Mouse (Mus musculus) right cerebral cortex, postnatal 25 days (tissue): Measurements from ENCODE around the gene Bola3.
"Not testable (repeated sequence)": the region's sequence is repeated elsewhere in the genome, so short reads cannot be mapped to it uniquely, and the experiment has no call there.

Source experiments
- DNase-seq: peaks from one replicate; pipeline ENCODE4 v3.0.0; 2022

Bola3 gene

DNA sequence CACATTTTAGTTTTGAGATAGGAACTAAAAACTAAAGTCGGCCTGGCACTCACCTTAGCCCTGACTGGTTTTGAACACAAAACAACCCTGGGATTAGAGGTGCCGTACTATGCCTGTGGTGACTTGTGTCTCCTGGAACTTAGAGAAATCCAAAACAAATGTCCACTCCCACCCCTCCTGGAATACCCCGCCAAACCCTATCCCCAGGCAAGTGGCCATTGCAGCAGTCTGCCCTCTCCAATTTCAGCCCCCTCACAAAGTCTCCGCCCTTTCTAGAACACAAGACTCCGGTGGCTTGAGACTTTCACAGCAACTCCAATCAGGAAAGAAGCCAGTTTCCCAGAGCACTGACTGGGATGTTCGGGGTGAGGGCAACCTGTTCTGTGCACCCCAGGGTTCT, at the start of gene Bola3:
TSS of gene Bola3 (plus strand) at position 275 of the 400 bp plus-strand sequence.
- DNase-seq: no peak

DNA sequence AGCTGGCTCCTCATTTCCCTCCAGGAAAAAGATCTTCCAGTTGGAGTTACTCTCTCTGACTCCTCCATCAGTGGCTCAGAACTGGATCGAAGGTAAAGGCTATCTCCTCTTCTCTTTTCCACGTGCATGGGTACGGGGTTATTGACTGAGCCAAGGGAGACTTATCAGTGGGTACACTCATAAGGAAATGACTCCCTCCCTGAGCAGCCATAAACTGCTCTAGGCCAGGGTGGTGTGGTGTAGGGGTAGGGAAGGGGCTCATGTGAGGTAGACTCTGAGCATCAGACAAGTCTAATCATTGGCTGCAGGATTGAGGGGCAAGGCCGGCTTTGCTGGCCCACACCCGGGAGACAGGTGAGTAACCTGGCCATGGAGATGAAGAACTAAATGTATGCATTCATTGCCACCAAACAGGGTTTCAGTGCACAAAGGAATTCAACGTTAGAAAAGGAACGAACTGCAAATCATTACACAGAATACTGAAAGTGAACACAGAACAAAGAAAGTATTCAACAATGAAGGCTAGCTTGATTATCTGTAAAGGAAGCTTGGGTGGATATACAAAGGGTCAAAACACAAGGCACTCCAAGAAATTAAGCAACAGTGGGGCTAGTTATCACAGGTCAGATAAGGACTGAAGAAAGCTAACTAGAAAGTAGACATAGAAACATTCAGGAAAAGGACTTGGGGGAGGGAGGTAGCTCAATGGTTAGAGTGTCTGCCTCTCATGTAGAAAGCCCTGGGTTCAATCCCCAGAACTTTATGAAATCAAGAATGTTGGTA, 48.3 kb upstream of the Bola3 start:
- no peak for DNase-seq

DNA sequence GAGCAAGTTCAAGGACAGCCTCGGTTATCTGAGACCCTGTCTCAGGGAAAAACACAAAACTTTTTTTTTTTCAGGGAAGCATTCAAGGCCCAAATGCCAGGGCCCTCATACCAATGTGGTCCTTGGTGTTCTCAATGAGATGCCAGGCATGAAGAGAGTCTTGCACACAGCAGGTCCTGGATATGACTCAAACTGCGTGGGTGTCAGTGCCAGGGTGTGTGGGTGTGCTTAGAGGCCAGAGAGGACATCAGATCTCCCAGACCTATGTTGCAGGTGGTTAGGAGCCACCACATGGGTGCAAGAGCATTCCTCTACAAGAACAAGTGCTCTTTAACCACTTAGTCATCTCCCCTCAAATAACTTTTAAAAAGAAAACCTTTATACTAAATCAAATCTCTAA, 47.7 kb upstream of the Bola3 start:
- no peak for DNase-seq

DNA sequence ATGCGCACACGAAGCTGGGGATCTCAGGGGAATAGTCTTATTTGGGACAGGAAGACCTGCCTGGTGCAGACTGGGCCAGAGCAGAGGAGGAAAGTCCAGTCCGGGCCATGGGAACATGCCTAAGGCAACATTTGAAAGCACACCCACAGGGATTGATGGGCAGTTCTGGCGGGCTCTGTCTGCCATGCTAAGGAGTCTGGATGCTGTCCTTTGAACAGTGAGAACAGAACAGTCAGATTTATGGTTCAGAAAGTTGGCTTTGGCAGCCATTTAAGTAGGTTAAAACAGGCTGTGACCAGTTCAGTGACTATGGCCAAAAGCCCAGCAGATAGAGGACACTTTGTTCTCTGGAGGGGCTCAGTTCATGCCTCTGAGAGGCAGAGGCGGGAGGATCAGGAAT, 46.7 kb upstream of the Bola3 start:
- no peak for DNase-seq

DNA sequence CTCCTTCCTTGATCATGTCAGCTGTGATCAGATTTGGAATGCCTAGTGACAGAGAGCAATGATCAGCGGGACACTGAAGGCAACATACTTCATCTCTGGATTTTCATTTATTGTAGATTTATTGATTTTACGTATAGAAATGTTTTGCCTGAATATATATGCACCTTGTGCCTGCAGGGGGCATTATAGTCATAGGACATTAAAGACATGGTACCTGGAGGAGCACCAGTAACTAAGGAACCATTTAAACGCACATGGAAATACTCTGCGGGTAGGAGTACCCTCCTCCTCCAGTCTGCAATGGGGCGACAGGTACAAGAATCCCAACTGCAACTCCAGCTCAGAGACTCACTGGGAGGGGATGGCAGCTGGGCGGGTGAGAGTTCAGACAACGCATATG, 39.9 kb upstream of the Bola3 start:
- DNase-seq: no peak

DNA sequence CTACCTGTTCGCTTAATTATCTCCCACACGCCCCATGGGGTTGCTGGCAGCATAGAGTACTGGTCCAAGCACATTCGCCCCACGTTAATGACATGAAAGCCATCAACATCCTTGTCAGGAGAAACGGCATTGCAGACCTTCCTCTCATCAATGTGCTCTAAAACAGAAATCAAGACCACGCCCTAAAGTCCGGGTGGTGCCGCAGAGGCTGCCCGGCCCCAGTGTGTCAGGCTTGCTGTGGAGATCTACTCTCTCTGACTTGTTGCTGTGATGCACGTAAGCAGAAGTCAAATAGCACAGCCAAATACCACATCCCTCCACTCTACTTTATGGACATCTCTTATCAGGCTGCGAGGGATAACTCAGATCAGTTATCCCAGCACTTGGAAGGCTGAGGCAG, 37.7 kb upstream of the Bola3 start:
- DNase-seq: no peak

DNA sequence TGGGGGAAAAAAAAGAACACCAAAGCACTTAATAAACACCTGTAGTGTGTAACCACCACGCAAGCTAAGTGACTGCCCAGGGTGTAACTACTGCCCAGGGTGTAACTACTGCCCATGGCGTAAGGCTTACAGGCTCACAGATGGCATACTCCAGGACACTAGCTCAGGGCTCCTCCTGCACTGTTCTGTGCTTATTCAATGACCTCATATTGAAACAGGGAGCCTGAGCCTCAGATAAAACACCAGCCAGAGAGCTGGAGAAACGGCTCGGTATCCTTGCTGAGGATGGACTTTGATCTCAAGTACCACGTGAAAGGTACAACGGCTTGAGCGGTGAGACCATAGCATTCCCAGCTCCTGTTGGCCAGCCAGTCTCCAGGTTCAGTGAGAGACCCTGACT, 36.9 kb upstream of the Bola3 start:
- no peak for DNase-seq

DNA sequence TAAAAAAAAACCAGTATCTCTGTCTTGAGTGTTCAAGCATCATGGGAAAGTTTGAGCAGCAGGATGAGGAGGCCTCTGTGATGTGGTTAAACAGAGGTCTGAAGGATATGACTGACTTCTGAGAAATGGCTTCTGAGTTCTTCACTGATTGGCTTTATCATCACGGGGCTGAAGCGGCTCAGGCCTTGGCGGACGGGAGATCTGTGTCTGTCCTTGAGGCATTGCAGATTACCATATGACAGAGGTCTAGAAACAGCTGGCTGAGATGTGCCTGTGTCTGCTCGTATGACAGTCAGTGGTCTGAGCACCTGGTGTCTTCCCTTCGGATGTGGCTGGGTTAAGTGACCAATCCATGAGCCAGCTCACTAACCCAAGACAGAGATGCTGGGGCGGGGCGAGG, 36.4 kb upstream of the Bola3 start:
- no peak for DNase-seq

DNA sequence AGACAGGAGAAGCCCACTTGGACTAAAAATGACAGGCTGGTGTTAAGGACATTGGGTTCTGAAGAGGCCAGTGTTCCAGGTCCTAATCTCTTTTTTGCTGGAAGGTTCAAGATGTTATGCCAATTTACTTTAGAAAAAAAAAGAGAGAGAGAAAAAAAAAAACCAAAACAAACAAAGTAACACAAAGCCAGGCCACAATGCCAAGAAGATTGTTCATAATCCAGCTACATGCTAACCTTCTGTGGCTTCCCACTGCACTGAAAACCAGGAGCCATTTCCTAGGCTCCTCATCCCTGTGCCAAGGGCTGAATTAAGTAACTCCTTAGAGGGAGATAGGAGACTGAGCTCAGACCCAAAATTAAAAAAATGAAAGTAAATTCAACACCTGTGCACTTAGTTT, 33.7 kb upstream of the Bola3 start:
- no peak for DNase-seq

DNA sequence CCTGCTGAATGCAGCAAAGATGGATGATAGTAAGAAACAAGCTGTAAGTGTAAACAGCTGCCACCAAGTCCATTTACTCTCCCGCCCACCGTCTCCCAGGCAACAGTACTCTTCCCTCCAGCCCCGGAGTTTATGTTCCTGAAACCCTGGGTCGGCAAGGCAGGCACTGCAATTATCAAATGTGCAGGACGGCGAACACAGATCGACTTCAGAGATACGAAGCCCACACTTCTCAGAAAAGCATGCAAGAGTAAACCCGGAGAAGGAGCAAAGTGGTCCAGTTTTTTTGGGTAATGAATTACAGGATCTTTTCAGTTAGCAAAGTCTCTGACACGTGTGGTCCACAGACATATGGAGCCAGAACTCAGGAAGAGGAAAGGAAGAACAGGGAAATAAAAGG, 32.9 kb upstream of the Bola3 start:
- DNase-seq: no peak

DNA sequence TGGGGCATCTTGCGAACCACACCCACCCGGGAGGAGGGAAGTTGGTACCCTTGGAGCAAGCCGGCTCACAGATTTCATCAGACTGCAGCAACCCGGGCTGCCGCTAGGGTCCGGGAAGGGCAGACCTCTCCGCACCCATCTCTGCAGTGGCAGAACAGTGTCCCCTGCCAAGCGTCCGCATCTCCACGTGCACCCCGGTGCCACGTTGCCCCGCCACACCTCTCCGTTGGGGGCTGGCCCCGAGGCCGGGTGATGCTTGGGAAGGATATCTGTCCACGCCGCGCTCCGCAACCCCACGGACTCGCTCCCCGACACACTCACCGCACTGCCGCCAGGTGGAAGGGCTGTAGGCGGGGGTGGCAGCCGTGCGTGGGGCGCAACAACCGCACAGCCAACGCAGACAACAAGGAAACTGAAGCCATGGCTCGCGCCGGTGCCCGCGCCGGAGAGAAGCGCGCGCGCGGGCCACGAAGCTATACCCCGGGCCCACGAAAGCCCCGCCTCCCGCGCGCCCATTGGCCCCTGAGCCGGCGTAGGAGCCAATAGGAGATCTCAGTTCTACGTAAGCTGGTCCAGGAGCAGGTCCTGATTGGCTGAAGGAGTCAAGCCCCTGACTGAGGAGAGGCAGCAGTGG, 31.7 kb upstream of the Bola3 start:
- DNase-seq: peak; percentile 91

DNA sequence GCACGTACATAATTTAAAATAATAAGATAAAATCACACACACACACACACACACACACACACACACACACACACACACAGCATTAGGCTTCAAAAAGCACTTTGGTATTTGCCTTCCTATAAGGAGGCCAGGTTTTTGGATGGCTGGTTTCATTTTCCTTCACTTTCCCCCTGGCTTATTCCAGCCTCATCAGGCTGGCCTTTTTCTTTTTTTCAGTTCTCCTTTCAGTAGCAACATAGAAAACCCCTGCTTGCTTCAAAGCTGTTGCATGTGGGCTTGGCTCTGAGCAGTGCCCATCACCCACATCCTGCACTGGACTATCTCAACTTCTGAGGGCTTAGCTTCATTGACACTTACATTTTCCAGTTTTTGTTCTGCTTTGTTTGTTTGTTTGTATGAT, 27.0 kb upstream of the Bola3 start:
- no peak for DNase-seq

DNA sequence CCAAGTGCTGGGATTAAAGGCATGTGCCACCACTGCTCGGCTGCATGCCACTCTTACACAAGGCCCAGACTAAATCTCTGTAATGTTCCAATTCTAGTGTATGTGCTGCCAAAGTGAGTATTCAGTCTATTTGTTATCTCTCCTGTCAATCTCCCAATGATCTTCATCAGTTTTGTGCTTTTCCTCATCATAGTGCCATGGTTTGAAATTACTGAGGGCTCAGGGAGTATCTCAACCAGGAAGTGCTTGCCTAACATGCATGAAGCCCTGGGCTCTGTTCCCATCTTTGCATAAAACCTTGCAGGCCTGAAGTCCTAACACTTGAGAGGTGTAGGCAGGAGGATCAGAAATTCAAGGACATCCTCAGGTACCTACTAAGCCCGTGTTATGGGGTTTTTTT, 26.2 kb upstream of the Bola3 start:
- DNase-seq: no peak

DNA sequence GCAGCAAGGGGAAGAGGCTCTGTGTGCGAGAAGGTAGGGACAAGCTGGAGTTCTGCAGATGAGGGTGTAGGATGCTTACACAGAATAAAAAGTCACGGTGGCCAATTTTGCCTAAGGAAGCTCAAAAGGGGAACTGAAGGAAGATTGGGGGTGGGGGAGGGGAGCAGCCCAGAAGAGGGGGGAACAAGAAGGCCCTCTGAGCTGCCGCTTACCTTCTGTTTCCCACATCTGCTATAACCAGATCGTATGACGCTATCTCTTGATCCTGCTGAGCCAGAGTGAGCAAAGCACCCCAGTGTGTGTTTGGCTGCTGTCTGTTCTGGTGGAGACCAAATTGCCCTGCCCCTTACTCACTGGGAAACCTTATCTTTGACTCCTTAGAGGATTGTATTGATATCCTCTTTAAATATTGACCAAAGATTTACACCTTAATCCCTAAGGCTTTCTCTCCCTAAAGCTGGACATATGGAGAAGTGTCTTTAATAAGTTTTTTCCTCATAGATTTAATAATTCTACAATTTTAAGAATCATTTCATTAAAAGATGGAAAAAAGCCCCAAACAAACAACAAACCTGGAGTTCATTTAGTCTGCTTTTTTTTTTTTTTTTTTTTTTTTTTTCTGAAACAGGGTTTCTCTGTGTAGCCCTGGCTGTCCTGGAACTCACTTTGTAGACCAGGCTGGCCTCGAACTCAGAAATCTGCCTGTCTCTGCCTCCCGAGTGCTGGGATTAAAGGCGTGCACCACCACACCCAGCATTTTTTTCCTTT, 25.1 kb upstream of the Bola3 start:
- DNase-seq: no peak

DNA sequence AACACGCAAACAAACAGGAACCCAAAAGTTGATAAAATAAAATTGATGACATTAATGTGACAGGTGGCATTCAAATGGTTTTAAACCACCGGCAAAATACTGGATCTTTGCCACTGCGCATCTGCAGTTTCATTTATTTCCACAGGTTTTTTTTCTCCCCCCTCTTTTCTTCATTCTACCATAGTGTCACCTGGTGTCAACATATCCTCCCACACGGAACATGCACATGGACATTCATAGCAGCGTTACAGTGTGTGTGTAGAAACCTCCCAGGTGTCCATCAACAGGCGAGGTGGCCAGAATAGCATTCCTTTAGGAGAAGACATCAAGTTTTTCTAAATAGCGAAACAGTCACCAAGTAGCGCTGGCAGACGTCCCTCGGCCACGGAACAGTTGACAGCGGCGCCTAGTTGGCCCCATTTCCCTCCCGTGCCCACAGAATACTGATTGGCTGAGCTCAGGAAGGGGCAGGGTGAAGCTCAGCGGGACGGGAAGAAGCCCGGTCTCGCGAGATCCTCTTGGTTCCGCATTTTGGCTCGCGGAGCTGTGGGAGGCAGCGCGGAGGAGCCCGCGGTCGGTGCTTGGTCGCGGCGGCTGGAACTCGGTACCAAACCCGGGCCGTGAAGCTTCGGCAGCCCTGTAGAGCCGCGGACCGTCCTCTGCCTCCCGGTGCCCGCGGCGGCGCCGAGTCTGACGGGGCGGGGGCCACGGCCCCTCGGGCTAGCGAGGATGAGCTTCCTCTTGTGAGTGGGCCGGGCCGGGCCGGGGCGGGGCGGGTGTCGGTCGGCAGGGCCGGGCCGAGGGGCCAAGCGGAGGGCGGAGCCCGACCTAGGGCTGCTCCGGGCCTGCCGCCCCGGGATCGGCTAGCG, 23.2 kb upstream of the Bola3 start, which contains the start of the genes Mthfd2 and Mob1a:
TSS of gene Mthfd2 (minus strand) at position 384 of the 869 bp plus-strand sequence.
TSS of gene Mob1a (plus strand) at position 492 of the 869 bp plus-strand sequence.
- DNase-seq: peak; percentile 94

DNA sequence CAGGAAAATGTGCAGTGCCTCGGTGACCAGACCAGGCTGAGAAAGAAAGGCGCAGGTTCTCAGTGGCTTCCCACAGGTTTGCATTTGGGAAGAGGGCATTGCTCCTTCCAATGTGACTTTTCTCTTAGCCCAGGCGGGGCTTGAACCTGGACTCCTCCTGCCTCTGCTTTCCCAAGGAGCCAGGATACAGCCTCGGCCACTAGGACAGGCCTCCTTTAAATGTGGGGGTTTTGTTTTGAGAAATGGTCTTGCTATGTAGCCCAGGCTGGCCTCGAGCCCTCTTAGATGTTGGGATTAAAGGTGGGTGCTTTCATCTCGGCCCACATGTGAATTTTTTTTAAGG, 22.6 kb upstream of the Bola3 start:
- DNase-seq: no peak

DNA sequence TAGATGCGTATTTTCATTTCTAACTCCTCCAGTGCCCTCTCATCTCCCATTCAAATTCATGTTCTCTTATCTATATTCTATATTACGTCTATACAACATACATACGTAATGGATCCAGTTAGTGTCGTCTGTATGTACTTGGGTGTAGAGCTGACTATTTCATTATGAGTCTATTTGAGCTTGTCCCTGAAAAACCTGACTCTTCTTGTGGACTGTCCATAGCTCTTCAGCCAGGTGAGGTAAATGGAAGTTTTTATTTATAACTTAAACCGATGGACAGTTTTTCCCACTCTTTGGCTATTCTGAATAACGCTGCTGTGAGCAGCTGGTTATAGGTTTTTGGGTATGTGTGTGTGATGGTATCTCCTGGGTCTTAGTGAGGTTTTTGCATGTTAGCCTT, 22.2 kb upstream of the Bola3 start:
- no peak for DNase-seq

DNA sequence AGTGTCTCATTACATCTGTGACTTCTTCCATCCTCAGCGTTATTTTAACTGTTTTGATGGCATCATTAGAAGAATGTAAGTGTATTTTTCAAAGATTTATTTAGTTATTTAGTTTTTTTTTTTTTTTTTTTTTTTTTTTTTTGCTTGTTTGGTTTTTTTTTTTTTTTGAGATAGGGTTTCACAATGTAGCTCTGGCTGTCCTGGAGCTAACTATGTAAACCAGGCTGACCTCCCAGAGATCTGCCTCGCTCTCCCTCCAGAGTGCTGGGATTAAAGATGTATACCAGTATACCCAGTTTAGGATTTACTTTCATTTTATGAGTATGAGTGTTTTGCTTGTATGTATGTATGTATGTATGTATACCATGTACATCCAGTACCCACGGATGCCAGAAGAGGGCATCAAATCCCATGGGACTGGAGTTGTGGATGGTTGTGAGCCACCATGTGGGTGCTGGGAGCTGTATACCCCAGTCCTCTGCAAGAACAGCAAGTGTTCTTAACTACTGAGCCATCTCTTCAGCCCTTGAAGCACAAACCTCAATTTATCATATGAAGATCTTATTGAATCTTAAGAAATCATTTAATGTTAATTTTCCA, 21.3 kb upstream of the Bola3 start:
- no peak for DNase-seq

DNA sequence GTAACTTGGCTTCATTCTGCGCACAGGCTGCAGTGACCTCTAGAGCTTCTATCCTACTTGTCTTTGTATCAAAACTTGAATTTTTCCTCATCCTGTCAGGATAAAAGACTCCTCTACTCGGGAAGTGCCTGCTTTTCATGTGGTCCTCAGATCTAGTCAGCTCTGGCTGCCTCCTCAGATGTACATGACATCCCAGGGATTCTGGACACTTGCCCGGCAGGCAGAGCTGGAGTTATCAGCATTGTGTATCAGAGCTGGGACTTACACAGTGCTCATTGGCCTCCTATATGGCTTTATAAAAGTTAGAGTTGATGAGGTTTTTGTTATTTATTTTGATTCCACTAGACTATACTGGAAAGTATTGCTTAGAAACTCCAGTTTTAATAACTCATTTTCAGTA, 7.6 kb upstream of the Bola3 start:
- no peak for DNase-seq

DNA sequence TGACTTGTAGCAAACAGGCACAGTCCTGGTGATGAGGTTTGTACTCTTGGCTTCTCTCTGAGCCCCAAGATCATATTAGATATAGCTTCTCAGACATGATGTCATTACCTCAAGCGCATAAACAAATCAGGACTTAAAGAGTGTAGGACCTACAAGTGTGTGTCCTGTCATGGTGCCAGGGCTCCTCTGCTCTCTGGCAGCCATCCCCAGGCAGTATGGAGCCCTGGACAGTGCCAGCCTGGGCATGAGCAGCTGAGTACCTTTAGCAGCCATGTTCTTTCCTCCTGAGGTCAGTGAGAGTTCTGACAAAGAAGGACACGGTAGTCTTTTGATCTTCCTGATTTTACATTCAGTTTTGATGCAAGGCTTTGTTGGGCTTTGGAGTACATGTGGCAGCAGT, 6.0 kb upstream of the Bola3 start:
- DNase-seq: no peak

DNA sequence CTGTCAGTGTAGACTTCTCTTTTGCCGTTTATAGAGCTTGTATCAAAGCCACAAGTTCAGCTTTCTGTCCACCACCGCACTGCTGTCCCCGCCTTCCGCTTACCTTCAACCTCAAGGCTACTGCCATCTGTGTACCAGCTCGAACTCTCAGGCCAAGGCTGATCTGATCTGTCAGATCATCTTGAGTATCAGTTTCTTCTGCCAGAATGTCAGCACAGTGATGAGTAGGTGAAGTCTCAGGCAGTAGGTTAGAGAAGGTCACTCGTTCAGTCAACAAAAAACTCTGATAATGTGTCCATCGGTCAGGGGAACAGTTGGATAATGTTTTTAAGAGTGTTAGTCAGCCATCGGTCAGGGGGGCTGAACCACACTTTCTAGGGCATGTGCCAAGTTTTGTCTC, 3.7 kb upstream of the Bola3 start:
- DNase-seq: not testable (repeated sequence)

DNA sequence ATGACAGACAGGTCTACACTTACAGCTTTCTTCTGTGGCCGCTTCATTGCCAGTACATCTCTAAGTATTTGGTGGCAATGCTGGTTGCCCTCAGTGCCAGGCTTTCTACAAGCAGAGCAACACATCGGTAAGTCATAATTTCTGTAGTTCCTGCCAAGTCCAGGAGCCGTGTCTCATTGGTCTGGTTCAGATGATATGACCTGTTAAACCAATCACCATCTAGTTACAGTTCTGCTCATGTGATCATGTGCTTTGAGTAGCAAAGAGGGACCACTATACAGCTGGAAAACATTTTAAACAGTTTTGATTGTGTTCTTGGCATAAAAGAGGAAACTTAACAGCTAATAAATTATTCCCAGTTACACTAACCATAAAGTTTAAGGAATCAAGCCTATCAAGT, 1.0 kb upstream of the Bola3 start:
- no peak for DNase-seq
